Mouse (Mus musculus) right cerebral cortex, postnatal 25 days (tissue): ENCODE results near the gene Trmt13.
"Not testable (repeated sequence)": the region's sequence is repeated elsewhere in the genome, so short reads cannot be mapped to it uniquely, and the experiment has no call there.

Source experiments
- DNase-seq: peaks from one replicate; pipeline ENCODE4 v3.0.0; 2022

Trmt13 gene

GRCm38 (mm10) chr3:116632971-116633370, 18.6 kb upstream of the Trmt13 start:
- no peak for DNase-seq

GRCm38 (mm10) chr3:116631459-116631858, 17.1 kb upstream of the Trmt13 start:
- no peak for DNase-seq

GRCm38 (mm10) chr3:116622641-116623040, 8.3 kb upstream of the Trmt13 start:
- DNase-seq, result no peak

- no peak for DNase-seq
These were observed 6.4 kb upstream of the Trmt13 start for GRCm38 (mm10) chr3:116620636-116621370.

- no peak for DNase-seq
These were observed 4.5 kb upstream of the Trmt13 start for GRCm38 (mm10) chr3:116618855-116619254.

GRCm38 (mm10) chr3:116615318-116616068, 1.1 kb upstream of the Trmt13 start:
- DNase-seq, result no peak

GRCm38 (mm10) chr3:116604570-116604969, 9.8 kb downstream of the Trmt13 start:
- DNase-seq, result no peak

- DNase-seq, result no peak
These were observed 12.6 kb downstream of the Trmt13 start for GRCm38 (mm10) chr3:116601781-116602180.

GRCm38 (mm10) chr3:116601005-116601404, 13.4 kb downstream of the Trmt13 start:
- no peak for DNase-seq

GRCm38 (mm10) chr3:116599705-116600104, 14.7 kb downstream of the Trmt13 start:
- DNase-seq, result no peak

GRCm38 (mm10) chr3:116595603-116595991, 18.8 kb downstream of the Trmt13 start:
- no peak for DNase-seq

GRCm38 (mm10) chr3:116594728-116595602, 19.4 kb downstream of the Trmt13 start, which contains the start of gene Sass6:
Gene Sass6 (plus strand): TSS chr3:116594982.
- DNase-seq, result peak; percentile 97

- DNase-seq, result no peak
These were observed 20.2 kb downstream of the Trmt13 start for GRCm38 (mm10) chr3:116594076-116594727.

GRCm38 (mm10) chr3:116582201-116582600, 32.2 kb downstream of the Trmt13 start:
- DNase-seq, result peak; percentile 41

- no peak for DNase-seq
These were observed 37.1 kb downstream of the Trmt13 start for GRCm38 (mm10) chr3:116577286-116577685.

GRCm38 (mm10) chr3:116570628-116571027, 43.8 kb downstream of the Trmt13 start:
- DNase-seq, result no peak

- DNase-seq, result no peak
These were observed 51.3 kb downstream of the Trmt13 start for GRCm38 (mm10) chr3:116563095-116563492.

GRCm38 (mm10) chr3:116562408-116563094, 51.8 kb downstream of the Trmt13 start, which contains the start of gene Lrrc39:
Gene Lrrc39 (plus strand): TSS chr3:116562973.
- no peak for DNase-seq

- DNase-seq, result not testable (repeated sequence)
These were observed 53.1 kb downstream of the Trmt13 start for GRCm38 (mm10) chr3:116561315-116561714.

- no peak for DNase-seq
These were observed 63.0 kb downstream of the Trmt13 start for GRCm38 (mm10) chr3:116551362-116551761.

- DNase-seq, result no peak
These were observed 67.0 kb downstream of the Trmt13 start for GRCm38 (mm10) chr3:116547430-116547829.

GRCm38 (mm10) chr3:116542532-116542931, 71.9 kb downstream of the Trmt13 start:
- no peak for DNase-seq
